Mouse (Mus musculus): ENCODE data around the gene Svep1. TPM values are rescaled to one million over a fixed set of nuclear protein-coding genes. Genes with fewer than 3 reads are reported as not detected.
A peak's percentile ranks its signal among the peaks of the same experiment; 100 is the strongest.

The Svep1 gene
- polyA plus RNA-seq, 1 experiment from 2014 or later, result 0.33 TPM

GRCm38 (mm10) chr4:58044356-58044755 lies 162.3 kb downstream of the Svep1 start:
- H3K36me3 ChIP-seq, result no peaks in the 10 kb centered on the region
- H3K4me2 ChIP-seq, result no peak overlapping the region
- H3K4me1 ChIP-seq (replicated peaks), result no peaks in the 10 kb centered on the region
- no peaks in the 10 kb centered on the region for H3K27me3 ChIP-seq
- H3K4me3 ChIP-seq (replicated peaks), result no peak overlapping the region
- no peaks in the 10 kb centered on the region for H3K9me3 ChIP-seq (replicated peaks)
- 75% methylated on average over 3 of the region's 3 CpGs for WGBS (ENCODE audit: insufficient replicate concordance)
- H3K9ac ChIP-seq, result no peak overlapping the region
- ATAC-seq (ENCODE audit: low read depth), result no peak
- no peak overlapping the region for H3K27ac ChIP-seq
- no peak for DNase-seq

- no peaks in the 10 kb centered on the region for H3K4me1 ChIP-seq (replicated peaks)
- 77% methylated on average over 2 of the region's 2 CpGs for WGBS (ENCODE audit: insufficient replicate concordance)
- no peaks in the 10 kb centered on the region for H3K9me3 ChIP-seq (replicated peaks)
- no peak overlapping the region for H3K9ac ChIP-seq
- H3K4me3 ChIP-seq (replicated peaks), result no peak overlapping the region
- H3K36me3 ChIP-seq, result no peaks in the 10 kb centered on the region
- DNase-seq, result no peak
- H3K4me2 ChIP-seq, result no peak overlapping the region
- no peak for ATAC-seq (ENCODE audit: low read depth)
- no peaks in the 10 kb centered on the region for H3K27me3 ChIP-seq
- no peak overlapping the region for H3K27ac ChIP-seq
These were observed 166.6 kb downstream of the Svep1 start for GRCm38 (mm10) chr4:58040093-58040492.

GRCm38 (mm10) chr4:58037096-58037705 lies 169.5 kb downstream of the Svep1 start:
- H3K27ac ChIP-seq, result no peak overlapping the region
- H3K9ac ChIP-seq, result no peak overlapping the region
- no peak overlapping the region for H3K4me3 ChIP-seq (replicated peaks)
- no peaks in the 10 kb centered on the region for H3K27me3 ChIP-seq
- H3K4me2 ChIP-seq, result no peak overlapping the region
- no peak for DNase-seq
- H3K4me1 ChIP-seq (replicated peaks), result 0 out of 2 replicates have a peak, but pooled peaks cover 5% of the 10 kb centered on the region
- H3K9me3 ChIP-seq (replicated peaks), result no peaks in the 10 kb centered on the region
- H3K36me3 ChIP-seq, result no peaks in the 10 kb centered on the region
- 71% methylated on average over 6 of the region's 6 CpGs for WGBS (ENCODE audit: insufficient replicate concordance)
- ATAC-seq (ENCODE audit: low read depth), result no peak

DNA sequence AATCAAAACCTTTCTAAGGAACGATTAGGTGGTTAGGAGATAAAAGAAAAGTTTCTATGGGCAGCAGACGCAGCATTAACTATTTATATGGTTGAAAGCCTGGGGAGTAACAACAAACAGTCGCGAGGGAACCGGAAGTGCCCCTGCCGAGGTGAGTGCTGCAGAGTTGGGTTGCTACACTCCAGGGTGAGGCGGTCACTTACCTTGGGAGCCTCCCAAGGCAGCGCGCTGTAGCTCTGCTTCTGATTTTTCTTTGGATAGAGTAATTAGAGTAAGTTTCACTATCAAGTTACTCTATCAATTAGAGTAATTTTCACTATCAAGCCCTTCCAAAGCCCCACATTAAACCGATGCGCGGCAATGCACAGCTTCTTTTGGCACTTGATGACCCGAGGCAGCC lies 172.0 kb downstream of the Svep1 start:
- DNase-seq, result no peak
- WGBS (ENCODE audit: insufficient replicate concordance), result 39% methylated on average over 13 of the region's 13 CpGs

DNA sequence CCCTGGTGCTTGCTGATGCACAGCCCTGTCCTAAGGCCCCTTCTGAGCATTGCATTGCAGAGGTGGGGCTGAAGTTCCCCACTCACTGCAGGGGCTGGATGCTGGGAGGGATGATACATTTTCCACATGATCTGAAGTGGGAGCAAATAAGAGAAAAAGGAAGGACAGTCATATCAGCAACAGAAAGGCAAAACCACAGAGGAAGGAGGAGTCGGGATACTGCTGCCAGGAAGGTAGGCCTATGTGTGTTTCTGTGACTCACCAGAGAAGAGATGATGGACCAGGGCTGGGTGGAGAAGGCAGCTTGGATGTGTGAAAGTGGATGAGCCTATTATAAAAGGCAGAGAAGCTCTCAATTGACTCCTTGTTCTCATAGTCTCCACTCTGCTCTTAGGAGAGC lies 173.9 kb downstream of the Svep1 start:
- 0 out of 2 replicates have a peak, but pooled peaks cover 5% of the 10 kb centered on the region for H3K4me1 ChIP-seq (replicated peaks)
- ATAC-seq (ENCODE audit: low read depth), result no peak

More for the DNA sequence above, 172.0 kb downstream of the Svep1 start:
- Histone ChIP-seq H3K36me3 (no peaks in the 10 kb centered on the region), H3K9me3 (replicated peaks) (no peaks in the 10 kb centered on the region; the same call in 1 of the 2 replicates), H3K27me3 (no peaks in the 10 kb centered on the region), H3K27ac (no peak overlapping the region), H3K9ac (no peak overlapping the region), H3K4me2 (peak overlapping the region; percentile 47), H3K4me3 (replicated peaks) (0 out of 2 replicates have a peak overlapping the region, but pooled peaks have one; percentile 16), H3K4me1 (replicated peaks) (0 out of 2 replicates have a peak, but pooled peaks cover 5% of the 10 kb centered on the region)
- ATAC-seq (ENCODE audit: low read depth), result no peak

GRCm38 (mm10) chr4:58009024-58009423 lies 197.6 kb downstream of the Svep1 start, which contains the start of gene Txndc8:
Txndc8 (minus strand) TSS chr4:58009124.
- Histone ChIP-seq H3K9ac (no peak within 1 kb of the TSS), H3K4me2 (no peak within 1 kb of the TSS), H3K27me3 (no peaks in the 10 kb centered on the region), H3K27ac (no peak within 1 kb of the TSS), H3K4me3 (replicated peaks) (no peak within 1 kb of the TSS), H3K4me1 (replicated peaks) (no peaks in the 10 kb centered on the region), H3K36me3 (no peaks in the 10 kb centered on the region), H3K9me3 (replicated peaks) (no peaks in the 10 kb centered on the region)
- no peak for DNase-seq
- ATAC-seq (ENCODE audit: low read depth), result no peak
- 65% methylated on average over 5 of the region's 5 CpGs for WGBS (ENCODE audit: insufficient replicate concordance)

More for the DNA sequence above, 173.9 kb downstream of the Svep1 start:
- WGBS (ENCODE audit: insufficient replicate concordance), result 11% methylated on average over 1 of the region's 1 CpGs
- no peak for DNase-seq
- Histone ChIP-seq H3K9ac (no peak overlapping the region), H3K36me3 (no peaks in the 10 kb centered on the region), H3K9me3 (replicated peaks) (no peaks in the 10 kb centered on the region; the same call in 1 of the 2 replicates), H3K27me3 (no peaks in the 10 kb centered on the region), H3K4me3 (replicated peaks) (no peak overlapping the region), H3K27ac (no peak overlapping the region), H3K4me2 (no peak overlapping the region)

- ATAC-seq (ENCODE audit: low read depth), result no peak
- Histone ChIP-seq H3K36me3 (no peaks in the 10 kb centered on the region), H3K9me3 (replicated peaks) (no peaks in the 10 kb centered on the region), H3K4me1 (replicated peaks) (no peaks in the 10 kb centered on the region), H3K9ac (no peak overlapping the region), H3K27me3 (no peaks in the 10 kb centered on the region), H3K4me2 (no peak overlapping the region), H3K27ac (no peak overlapping the region), H3K4me3 (replicated peaks) (no peak overlapping the region)
- no peak for DNase-seq
- WGBS (ENCODE audit: insufficient replicate concordance), result 50% methylated on average over 3 of the region's 3 CpGs
These were observed 203.2 kb downstream of the Svep1 start for GRCm38 (mm10) chr4:58003501-58003900.

Other genes starting within 250 kb of the Svep1 start
- gene Txndc8, start 197.7 kb downstream of the Svep1 start, polyA plus RNA-seq (2015; fragmentation: Nextera tagmentation; extraction: Ambion mirVana), result not detected in 2 replicates
- gene Musk, start 79.1 kb upstream of the Svep1 start, polyA plus RNA-seq (2015; fragmentation: Nextera tagmentation; extraction: Ambion mirVana), result 0.10 and 0.13 TPM in 2 replicates